In genomic region chr13:81424002-81424401, GRCm38 (mm10) we compare ENCODE assay signal across 18 mouse cellular contexts.
"Had no signal": no experiment of that assay in that cellular context is flagged by ENCODE, and none has a peak within 500 bp of the region (broad histone marks: within the 10 kb centered on the region; RNA-seq: fewer than 3 reads in every experiment).

No protein-coding gene starts in this region.

- H3K9ac ChIP-seq: limb, embryonic 13.5 days; liver, embryonic 12.5 days; liver, embryonic 15.5 days had no signal

- DNase-seq: kidney, adult 2 months; kidney, postnatal 25 days; layer of hippocampus, adult 9-11 months; liver; lung, adult 2 months; lung, postnatal 14 days; lung, postnatal 4 days; midbrain, embryonic 14.5 days; right cerebral cortex, postnatal 4 days; thymus, adult 2 months; thymus, postnatal 36 days had no signal

- H3K27ac ChIP-seq: layer of hippocampus, adult 2 months; limb, embryonic 10.5 days; limb, embryonic 13.5 days; liver, embryonic 12.5 days; liver, embryonic 15.5 days; stomach, postnatal 0 days had no signal

- H3K9me3 ChIP-seq: limb, embryonic 10.5 days; limb, embryonic 13.5 days; liver, embryonic 12.5 days; liver, embryonic 15.5 days had no signal

- H3K4me1 ChIP-seq: liver, embryonic 12.5 days; liver, embryonic 15.5 days had no signal

- H3K4me2 ChIP-seq: limb, embryonic 13.5 days; liver, embryonic 12.5 days; liver, embryonic 15.5 days; midbrain, embryonic 11.5 days had no signal

- H3K27me3 ChIP-seq: limb, embryonic 13.5 days; liver, embryonic 12.5 days; liver, embryonic 15.5 days had no signal

- H3K4me3 ChIP-seq: layer of hippocampus, adult 2 months; limb, embryonic 10.5 days; limb, embryonic 13.5 days; liver, embryonic 12.5 days; liver, embryonic 15.5 days had no signal

- H3K36me3 ChIP-seq: limb, embryonic 10.5 days; limb, embryonic 13.5 days; liver, embryonic 12.5 days; liver, embryonic 15.5 days had no signal

- ATAC-seq: liver, embryonic 12.5 days had no signal
